Mouse (Mus musculus): Measurements from ENCODE around the gene Arhgap17.

Arhgap17 gene

DNA sequence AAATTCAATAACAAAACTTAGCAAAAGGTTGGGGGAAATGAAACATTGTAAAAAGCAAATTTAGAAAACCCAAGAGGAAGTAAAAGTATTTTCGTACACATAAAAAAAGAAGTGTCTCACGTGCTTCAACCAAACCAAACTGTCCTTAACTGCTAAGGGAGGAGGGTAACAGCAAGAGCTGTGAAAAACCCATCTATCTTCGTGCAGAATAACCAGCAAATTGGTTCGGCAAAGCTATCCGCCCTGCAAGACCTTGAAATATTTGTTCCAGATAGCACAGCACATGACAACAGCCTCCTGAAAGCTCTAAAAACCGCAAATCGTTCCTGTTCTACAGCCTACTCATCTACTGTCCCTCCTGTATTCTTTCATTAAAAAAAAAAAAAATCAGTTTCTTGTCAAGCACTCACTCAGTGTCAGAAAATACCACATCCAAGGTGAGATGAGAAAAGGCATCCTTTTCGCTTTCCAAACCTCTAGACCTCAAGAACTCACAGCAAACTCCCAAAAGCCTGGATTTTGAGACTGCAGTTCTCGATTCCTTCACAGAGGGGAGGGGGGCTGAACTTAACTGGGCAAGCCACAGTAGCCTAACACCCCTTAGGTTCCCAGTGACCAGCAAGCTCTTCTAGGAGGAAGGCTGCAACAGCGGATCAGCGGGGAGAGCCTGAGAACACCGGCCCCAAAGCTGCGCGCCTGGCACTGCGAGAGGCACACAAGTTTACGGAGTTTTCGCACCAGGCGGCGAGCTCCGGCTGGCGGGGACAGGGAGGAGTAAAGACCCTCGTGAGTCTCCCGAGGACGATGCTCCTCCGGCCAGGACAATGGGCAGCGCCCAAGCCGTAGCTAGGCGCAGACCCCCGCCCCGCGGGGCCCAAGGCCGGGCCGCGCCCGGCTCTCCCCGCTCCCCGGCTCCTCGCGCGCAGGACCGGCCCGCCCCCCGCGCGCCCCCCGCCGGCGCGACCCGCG lies 653 bp downstream of the Arhgap17 start:
- DNase-seq (ENCODE audit: low read depth), result peak; percentile 54

DNA sequence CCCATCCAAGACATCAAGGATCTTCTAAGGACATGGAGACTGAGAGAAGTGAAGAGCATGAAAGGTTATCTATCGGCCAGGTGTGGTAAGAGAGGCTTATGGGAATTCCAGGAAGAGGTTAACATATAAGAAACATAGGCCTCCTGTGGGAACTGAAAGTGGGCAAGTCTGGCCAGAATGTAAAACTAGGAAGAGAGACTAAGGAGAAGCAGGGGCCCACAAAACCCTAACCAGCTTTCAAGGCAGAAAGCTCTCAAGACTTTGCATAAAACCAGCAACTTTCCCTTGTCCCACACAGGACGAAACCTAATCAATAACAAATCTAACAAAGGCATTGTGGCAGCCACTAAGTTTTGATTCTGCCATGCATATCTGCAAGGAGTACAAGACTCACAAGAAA lies 1.5 kb downstream of the Arhgap17 start:
- DNase-seq (ENCODE audit: low read depth), result no peak

DNA sequence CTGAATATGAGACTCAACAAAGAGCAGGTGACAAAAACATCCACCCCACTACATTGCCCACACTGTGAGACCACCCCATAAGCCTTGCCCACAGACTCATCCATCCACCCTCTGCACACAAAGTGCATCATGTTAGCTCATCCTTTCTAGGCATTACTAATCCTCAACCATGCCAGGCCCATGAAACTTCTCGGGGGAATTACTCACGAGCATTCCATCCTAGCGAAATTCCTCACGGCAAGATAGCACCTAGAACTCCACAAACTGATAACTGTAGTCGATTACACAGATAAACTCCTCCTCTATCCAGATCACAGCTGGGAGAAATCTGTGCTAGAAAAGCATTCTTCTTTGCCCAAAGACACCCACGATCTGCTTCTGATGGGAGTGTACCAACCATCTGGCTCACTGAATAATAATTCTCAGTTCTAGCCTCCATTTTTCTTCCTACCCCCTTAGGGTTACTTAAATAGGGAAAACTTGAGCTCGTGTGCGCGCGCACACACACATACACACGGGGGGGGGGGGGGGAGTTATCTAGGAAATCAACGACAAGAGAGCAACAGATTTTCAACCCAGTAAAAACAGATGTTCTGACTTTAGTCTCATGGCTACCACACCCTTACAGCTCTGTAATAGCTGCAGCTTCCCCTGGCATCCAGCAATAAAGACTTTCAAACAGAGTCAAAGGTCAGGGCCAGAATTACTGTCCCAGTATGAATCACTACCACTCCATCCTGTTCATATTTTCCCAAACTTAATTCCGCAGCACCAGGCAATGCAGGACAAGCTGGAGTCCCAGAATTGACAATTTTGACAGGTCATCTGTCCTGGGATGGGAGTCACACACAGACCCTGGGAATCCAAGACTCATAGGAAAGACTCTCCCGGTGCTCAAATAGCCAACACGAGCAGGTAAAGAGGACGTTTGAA lies 2.2 kb downstream of the Arhgap17 start:
- no peak for DNase-seq (ENCODE audit: low read depth)

DNA sequence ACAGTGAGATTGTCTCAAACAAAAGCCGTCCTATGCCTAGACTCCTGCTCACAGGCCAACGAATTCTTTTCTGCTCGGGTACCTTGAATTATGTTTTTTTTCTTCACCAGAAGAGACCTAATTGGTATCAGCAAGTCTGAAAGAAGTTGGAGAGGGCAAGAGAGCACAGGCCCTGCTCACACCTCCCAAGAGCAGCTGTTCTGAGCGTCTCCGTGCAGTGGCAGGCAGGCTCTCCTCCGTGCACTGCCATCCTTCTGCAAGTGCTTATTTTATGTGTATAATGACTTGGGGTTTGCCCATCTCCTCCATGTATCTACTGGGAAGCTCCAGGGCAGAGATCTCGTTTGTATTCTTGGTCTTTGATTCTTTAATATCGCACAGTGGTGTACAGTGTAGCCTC lies 2.9 kb downstream of the Arhgap17 start:
- DNase-seq (ENCODE audit: low read depth), result no peak

DNA sequence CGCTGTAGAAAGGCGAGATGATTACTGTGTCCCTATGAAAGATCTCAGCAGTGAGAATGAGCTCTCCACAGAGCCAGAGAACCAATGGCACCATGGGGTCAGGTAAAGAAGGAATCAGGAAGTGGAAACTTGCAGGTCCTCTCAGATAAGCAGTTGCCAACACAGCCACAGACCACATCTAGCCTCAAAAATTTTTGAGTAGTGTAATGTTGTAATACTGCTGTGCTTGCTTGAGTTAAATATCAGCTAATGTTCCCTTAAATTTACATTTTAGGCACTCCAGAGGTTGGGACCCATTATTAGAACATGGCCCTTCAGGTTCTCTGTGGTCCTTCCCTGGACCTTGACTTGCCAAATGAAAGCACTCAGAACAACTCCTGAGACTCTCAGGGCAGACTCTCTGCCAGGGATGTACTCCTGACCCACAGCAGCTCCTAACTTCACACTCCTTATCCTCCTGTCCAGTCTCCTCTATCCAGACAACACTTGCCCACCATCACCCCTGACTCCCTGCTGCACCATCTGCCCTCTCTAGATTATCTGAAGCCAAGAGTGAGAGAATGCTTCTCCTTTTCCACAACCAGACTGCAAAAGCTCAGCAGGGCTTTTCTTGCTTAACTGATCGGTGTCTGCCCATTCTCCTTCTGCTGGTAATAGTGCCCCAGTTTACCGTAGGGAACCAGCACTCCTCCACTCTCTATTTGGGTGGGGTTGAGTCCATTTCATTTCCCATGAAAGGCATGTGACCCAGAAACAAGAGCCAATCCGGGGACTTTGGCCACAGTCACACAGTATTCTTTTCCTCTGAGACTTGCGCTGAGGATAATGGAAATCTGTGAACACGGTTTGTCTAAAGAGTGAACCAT lies 3.6 kb downstream of the Arhgap17 start:
- DNase-seq (ENCODE audit: low read depth), result peak; percentile 97

DNA sequence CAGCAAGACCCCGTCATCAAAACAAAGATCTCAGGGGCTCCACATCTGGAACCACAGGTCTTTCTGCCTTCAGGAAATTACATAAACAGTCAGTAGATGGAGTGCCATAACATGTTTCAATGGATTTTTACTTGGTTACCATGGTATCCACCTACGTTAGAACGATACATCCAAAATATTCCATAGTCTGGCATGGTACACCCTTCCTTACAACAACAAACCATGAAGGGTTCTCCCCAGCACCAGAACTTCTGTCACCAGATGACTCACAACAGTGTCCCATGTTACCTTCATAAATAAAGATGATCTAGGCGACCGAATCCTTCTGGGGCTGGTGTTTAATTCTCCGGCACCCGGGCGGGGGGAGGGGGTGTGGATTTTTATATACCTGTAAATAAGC lies 5.7 kb downstream of the Arhgap17 start:
- DNase-seq (ENCODE audit: low read depth), result no peak

DNA sequence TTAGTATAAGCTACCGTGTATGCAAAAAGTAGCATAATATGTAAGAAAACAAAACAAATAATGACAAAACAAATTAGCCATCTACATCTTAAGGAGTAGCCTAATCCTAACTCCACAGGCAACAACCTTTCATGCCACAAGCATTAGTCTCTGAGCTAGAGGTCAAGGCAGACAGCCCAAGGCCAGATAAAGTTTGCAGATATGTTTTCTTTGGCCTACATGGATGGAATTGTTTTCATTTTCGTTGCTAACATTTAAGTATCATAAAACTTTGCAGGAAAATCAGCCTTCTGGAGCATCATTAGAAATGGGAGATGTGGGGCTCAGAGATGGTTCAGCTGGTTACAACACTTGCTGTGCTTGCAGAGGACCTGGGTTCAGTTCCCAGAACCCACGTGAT lies 6.9 kb downstream of the Arhgap17 start:
- no peak for DNase-seq (ENCODE audit: low read depth)

DNA sequence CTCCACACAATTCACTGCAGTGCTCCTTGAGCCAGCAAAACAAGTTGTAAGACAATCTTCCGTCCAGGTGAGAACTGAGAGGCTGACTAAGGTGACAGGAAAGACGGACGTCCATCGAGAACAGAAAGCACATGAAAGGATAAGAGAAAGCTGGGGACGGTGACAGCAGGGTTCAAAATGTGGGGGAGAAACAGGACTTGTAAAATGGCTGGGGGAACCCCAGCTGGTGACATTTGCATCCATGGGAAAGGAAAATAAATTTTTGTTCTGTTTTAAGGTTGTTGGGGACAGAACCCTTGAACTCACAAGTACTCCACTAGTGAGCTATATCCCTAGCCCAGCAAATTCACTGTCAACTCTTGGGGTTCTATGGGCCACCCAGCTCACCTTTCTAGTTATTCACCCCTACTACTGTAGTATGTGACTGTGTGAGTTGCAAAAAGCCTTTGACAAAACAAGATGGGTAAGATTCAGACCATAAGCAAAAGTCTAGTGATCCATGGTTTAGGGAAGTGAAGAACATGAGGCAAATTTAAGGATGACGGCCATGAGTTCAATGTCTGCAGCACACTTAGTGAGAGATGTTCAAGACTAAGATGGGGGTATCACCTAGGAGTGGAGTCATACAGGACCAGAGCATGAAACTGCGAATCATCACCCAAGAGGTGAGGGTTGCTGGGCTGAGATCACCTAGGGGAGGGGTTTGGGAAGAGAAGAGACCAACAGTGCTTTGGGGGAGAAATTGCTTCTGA lies 8.3 kb downstream of the Arhgap17 start:
- DNase-seq (ENCODE audit: low read depth), result no peak

DNA sequence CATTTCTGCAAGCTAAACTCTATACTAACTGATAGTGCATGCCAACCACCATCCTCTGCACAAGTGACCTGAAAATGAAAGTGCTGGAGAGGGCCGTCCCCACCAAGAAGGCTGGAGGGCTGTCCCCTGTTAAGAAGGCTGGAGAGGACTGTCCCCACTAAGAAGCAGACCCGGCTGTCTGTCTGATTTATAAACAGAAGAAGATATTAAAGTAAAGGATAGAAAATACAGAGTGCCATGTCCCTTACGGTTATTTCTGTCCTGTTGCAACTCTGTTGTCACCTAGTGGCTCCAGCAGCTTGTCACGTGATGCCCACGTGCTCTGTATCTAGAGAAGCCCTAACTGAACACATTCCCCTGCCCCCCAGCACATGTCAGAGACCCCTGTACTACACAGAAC lies 9.5 kb downstream of the Arhgap17 start:
- DNase-seq (ENCODE audit: low read depth), result no peak

DNA sequence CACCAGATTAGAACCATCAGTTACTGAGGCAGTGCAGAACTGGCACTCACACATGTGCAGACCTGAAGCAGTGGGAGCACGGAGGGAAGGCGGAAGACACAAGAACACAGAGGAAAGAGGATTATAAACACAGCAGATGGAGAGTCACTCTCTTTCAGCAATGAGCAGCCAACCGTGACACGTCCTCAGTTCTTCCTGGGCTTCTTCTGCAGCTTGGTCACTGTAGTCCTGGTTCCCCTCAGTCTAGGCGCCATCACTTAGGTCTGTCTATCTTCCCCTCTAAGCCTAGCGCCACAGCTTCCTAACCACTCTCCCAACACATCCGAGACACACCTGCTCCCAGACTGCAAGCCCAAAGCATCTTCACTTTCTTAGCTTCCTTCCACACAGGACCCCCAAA lies 10.6 kb downstream of the Arhgap17 start:
- no peak for DNase-seq (ENCODE audit: low read depth)

DNA sequence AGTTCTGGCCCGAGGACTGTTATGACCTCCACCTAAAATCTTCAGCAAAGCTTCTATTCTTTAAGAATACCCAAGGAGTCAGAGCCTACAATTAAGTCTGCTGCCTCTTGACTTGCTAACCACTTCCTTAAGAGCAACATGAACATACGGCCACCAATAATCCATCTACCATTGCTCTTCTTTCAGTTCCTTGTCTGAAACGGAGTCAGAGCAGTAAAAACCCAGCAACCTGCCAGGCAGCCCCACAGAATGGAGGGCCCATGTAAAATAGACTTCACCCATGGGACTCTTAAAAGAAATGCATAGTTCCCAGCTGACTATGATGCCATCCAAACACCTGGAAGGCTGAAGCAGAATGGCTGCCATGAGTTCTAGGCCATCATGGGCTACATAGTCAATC lies 13.6 kb downstream of the Arhgap17 start:
- DNase-seq (ENCODE audit: low read depth), result no peak

DNA sequence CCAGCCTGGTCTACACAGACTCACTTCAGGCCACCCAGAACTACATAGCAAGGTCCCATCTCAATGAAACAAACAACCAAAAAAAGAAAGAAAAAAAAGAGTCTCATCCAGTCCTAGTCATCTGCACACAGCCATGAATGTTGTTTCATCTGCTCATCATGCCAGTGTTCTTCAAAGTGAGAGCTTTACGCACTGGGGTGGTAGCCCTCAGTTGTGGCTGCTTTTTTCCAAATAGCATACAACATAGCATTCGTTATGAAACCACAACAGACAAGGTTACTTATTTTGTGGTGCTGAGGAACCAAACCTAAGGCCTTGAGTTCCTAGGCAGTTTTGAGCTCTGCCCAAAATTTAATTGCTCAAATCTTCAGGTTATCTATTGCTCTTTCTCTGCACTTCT lies 14.9 kb downstream of the Arhgap17 start:
- peak; percentile 50 for DNase-seq (ENCODE audit: low read depth)

DNA sequence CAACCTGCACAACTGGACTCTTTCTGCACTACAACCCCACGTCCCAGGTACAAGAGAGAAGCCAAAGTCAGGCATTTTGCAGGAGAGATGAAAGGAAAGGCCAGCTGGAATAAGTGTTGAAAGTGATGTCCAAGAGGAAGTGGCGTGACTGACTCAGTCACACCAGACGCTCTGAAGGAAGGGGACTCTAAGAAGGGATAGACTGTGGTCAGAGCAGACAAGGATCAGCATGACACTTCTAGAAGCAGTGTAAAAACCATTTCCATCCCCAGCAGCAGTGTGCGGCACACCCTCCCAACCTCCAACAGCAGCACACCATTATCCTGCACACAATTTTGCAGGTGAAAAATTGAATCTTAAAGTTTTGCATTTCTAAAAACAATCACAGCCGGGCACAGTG lies 15.3 kb downstream of the Arhgap17 start:
- DNase-seq (ENCODE audit: low read depth), result peak; percentile 88

DNA sequence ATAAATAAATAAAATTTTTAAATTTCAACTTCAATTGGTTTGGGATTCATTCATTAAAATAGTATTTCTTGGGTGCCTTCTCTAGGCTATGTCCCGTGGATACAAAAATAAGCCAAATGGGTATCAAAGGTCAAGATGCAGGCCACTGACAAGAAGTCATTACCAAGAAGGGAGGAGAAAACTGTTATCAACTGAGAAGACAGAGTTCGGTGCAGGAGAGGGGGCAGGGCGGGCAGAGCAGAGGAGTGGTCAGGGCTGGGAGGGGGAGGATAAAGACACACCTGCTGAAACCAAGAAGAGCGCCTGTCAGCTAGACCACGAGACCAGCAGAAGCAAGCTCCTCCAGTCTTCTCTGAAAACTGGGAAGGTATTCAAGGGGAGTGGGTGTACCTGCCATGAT lies 15.8 kb downstream of the Arhgap17 start:
- DNase-seq (ENCODE audit: low read depth), result no peak

DNA sequence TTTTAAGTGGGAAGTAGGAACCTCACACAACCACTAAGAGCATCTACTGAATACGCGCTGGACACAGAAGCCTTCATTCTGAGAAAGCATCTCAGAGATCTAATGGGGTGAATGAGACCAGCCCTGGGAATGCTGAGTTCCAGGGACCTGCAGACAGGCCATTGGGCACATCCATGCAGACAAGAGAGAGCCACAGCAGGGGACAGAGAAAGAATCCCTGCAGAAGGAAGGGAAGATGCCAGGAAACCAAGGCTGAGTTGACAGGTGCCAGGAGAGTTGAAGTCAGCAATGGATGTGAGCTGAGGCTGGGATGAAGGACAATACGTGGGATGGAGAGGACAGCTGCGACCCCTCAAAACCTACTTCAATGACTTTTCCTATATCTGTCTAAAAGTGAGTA lies 16.6 kb downstream of the Arhgap17 start:
- no peak for DNase-seq (ENCODE audit: low read depth)

DNA sequence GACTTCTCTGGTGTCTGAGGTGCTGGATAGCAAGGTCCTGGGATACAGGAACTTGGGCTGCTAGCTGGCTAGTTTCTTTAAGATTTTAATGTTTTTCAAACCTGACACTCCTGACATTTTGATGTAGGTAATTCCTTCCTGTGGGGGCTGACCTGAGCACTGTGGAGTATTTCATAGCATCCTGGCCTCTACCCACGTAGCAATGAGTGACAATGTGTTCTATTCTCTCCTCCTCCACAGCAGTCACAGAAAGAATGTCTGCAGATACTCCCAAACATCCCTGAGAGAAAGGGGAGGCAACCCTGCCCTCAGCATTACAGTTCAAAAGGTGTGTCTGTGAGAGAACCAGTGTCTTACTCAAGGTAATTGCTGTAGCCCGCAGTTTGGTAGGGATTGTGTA lies 19.5 kb downstream of the Arhgap17 start:
- no peak for DNase-seq (ENCODE audit: low read depth)

DNA sequence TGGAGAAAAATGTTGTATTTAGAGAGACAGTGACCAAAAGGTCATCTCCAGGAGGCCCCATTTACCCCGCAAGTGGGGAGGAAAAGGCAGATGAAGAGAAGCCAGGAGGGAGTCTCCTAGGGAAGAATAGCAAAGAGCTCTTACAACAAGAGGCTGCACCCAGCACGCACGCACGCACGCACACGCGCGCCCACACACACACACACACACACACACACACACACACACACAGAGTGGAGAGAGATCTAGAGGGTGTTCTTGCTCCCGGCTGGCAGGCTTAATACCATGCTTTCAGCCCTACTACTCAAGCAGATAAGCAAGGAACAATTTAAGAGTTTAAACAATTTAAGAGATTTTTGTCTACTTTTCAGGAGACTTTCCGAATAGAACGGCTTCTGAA lies 19.9 kb downstream of the Arhgap17 start:
- no peak for DNase-seq (ENCODE audit: low read depth)

DNA sequence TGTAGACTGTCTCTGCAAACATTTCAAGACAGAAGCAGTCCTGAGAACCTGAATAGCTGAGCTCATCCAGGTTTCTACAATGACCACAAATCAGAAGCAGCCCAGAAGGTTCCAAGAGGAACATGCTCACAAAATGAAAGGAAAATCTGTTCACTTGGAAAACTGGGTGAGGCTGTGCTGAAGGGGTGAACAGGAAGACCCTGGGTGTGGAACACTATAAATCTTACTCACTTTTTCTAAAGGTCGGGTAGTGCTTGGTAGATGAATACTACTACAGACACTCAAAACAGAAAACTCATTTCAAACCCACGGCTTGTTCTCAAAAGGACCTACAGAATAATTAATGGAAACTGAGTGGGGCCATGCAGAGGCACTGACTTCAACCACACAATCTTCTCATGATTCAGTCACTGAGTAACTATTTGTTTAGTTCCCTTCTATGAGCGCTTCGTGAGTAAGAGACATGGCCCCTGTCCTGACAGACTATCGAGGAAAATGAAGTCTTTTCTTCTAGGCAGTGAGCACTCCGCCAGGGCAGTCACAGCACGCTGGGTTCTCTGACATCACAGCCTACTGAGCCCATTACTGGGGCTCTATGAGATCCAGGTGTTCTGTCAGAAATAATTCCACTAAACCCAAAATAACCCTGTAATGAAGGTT lies 23.0 kb downstream of the Arhgap17 start:
- no peak for DNase-seq (ENCODE audit: low read depth)

DNA sequence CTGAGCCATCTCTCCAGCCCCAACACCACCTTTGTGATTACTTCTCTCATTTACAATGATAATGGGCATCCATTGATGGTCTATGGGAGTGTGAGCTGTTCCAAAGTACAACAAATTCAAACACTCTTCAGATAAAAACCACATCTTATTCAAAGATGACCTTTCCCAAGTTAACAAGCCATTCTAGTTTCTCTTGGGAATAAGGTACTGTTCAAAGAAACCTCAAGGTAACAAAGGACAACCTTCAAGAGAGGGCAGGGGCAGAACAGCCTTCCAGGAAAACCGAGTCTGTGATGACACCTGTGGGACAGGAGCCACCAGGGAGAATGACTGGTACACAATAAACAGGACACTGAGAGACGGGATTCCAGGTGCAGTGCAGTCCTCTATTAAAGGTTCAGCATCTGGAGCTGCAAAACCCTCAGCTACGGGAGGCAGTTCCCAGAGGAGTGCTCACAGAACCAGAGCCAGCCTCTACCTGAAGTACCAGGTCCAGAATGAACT lies 24.6 kb downstream of the Arhgap17 start:
- no peak for DNase-seq (ENCODE audit: low read depth)

DNA sequence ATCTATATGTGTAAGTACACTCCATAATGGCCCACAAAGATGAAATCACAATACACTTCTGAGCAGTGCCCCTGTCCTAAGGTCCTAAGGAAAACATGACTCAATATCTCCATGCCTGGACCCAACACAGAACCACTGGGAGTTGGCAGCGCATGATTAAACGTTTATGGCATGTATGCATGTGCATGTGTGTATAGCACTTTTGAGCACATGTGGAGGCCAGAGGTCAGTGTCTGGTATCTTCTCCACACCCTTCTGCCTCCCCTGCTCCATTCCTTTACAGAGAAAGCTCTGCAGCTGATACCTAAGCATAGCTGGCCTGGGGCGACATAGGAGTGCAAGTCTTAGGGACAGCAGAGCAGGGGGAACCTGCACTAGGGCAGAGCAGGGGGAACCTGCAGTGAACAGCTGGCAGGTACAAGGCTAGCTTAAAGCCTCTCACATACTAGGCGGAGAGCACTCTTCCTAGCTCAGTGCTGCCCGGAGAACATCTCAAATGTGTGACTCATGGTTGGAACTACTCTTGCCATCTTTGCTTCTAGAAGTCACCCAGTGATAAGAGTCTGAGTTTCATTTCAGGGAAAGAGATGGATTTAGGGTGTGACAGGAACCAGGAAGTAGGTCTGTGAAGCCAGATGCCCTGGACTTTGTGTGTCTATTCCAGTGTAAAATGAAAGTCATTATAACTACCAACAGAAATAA lies 25.5 kb downstream of the Arhgap17 start:
- DNase-seq (ENCODE audit: low read depth), result no peak

Measured in 416B (cell line).